Mouse (Mus musculus) G1E (cell line): ENCODE measurements around the gene Rpl3l.

Experiments used
- CTCF ChIP-seq: IDR thresholded peaks from 2 replicates; pipeline ENCODE4 v1.5.1; 2012; ENCODE audit warnings: low read depth, low read length, inconsistent platforms, mixed read lengths
- GATA1 ChIP-seq: IDR thresholded peaks from 2 replicates; pipeline ENCODE4 v1.6.1; 2012; ENCODE audit warnings: borderline replicate concordance, low read length, inconsistent platforms, mixed read lengths
- GATA2 ChIP-seq: IDR thresholded peaks from 2 replicates; pipeline ENCODE4 v1.6.1; 2012; ENCODE audit warnings: low read depth, low read length, inconsistent platforms, borderline replicate concordance
- POLR2AphosphoS5 ChIP-seq: IDR thresholded peaks from 2 replicates; pipeline ENCODE4 v1.6.1; 2012; ENCODE audit warnings: low read depth, low read length, inconsistent platforms; ENCODE audit not compliant: insufficient replicate concordance

DNA sequence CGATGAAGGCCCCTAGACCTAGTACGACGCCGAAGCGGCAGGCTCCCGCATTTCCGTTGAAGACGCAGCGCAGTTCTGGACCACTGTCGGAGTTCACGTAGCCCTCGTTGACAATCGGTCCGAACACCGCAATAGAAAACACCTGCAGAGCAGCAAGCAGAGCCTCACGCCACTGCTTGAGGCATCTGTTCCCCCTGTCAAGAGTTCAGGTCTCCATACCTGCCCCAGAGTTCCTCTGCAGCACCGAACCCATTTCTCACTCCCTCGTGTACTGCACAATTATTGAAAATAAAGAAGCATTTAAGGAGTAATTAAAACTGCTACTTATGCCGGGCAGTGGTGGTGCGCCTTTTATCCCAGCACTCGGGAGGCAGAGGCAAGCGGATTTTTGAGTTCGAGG lies 40.0 kb upstream of the Rpl3l start:
- TF ChIP-seq CTCF (no peak), POLR2AphosphoS5 (no peak), GATA1 (no peak), GATA2 (no peak)
